Mouse (Mus musculus) CH12.LX (cell line): ENCODE data around the gene Scn3b. TPM values are rescaled to one million over a fixed set of nuclear protein-coding genes. Genes with fewer than 3 reads are reported as not detected.

Source experiments
- DNase-seq: peaks from one replicate; pipeline ENCODE4 v3.0.0-alpha.2; 2013; ENCODE audit errors: extremely low read depth
- H3K27ac ChIP-seq: 2 replicates; pipeline ENCODE4 v1.5.1; 2012; ENCODE audit warnings: low read depth, mild to moderate bottlenecking, control low read depth, moderate library complexity; ENCODE audit not compliant: insufficient read depth
- H3K27me3 ChIP-seq: replicated peaks from 2 replicates; pipeline ENCODE3; 2012; ENCODE audit warnings: inconsistent platforms
- H3K36me3 ChIP-seq, 2 experiments: replicated peaks in 1 of 2; 2 replicates each; pipeline versions ENCODE3 to v1.6.1; 2012; ENCODE audit warnings: inconsistent platforms in 1 of 2, low read length in 1 of 2, mild to moderate bottlenecking in 1 of 2, mixed read lengths in 1 of 2, moderate library complexity in 1 of 2; ENCODE audit not compliant: control insufficient read depth in 1 of 2, insufficient read depth in 1 of 2
- H3K4me1 ChIP-seq, 2 experiments: 2 replicates each; pipeline ENCODE4 v1.6.1; 2012; ENCODE audit warnings: inconsistent platforms in 1 of 2, moderate library complexity in 1 of 2; ENCODE audit not compliant: insufficient read depth in 2 of 2, control insufficient read depth in 1 of 2
- H3K4me2 ChIP-seq: 2 replicates; pipeline ENCODE4 v1.6.1; 2012; ENCODE audit warnings: low read depth, mild to moderate bottlenecking, control low read depth; ENCODE audit not compliant: poor library complexity, insufficient read depth, severe bottlenecking
- H3K4me3 ChIP-seq, 3 experiments: fragments of 150-350 bp in 1 of 3; sonication (generic) in 1 of 3; replicated peaks in 1 of 3; 2 replicates each; pipeline versions ENCODE3 to v1.5.1; 2011 to 2012; ENCODE audit warnings: low read depth in 2 of 3, low read length in 2 of 3, mild to moderate bottlenecking in 2 of 3, moderate library complexity in 2 of 3, control low read depth in 1 of 3, improper control_type of control experiment in 1 of 3, inconsistent platforms in 1 of 3, mixed read lengths in 1 of 3; ENCODE audit not compliant: poor library complexity in 1 of 3
- H3K79me2 ChIP-seq: replicated peaks from 2 replicates; pipeline ENCODE4 v1.6.1; 2012; ENCODE audit warnings: mild to moderate bottlenecking, moderate library complexity; ENCODE audit not compliant: control insufficient read depth, poor library complexity, insufficient read depth, severe bottlenecking; ENCODE audit errors: extremely low read depth
- H3K9ac ChIP-seq: 2 replicates; pipeline ENCODE4 v1.6.1; 2012; ENCODE audit warnings: low read depth, mild to moderate bottlenecking, control low read depth, moderate library complexity; ENCODE audit not compliant: insufficient read depth
- H3K9me3 ChIP-seq: replicated peaks from 2 replicates; pipeline ENCODE3; 2012; ENCODE audit warnings: low read length, inconsistent platforms, mixed read lengths
- BHLHE40 ChIP-seq: IDR thresholded peaks from 2 replicates; pipeline ENCODE4 v1.6.1; 2011; ENCODE audit warnings: mild to moderate bottlenecking, low read depth, low read length, improper control_type of control experiment
- CHD1 ChIP-seq: IDR thresholded peaks from 2 replicates; pipeline ENCODE4 v1.6.1; 2012; ENCODE audit warnings: low read depth, low read length, improper control_type of control experiment, inconsistent platforms
- CTCF ChIP-seq, 2 experiments: IDR thresholded peaks in 1 of 2; conservative IDR thresholded peaks in 1 of 2; 2 replicates each; pipeline ENCODE4 v1.5.1; 2011 to 2012; ENCODE audit warnings: low read depth in 2 of 2, low read length in 2 of 2, improper control_type of control experiment in 1 of 2, inconsistent platforms in 1 of 2, mild to moderate bottlenecking in 1 of 2, moderate library complexity in 1 of 2
- E2F4 ChIP-seq: IDR thresholded peaks from 2 replicates; pipeline ENCODE4 v1.6.1; 2011; ENCODE audit warnings: low read depth, low read length, improper control_type of control experiment; ENCODE audit not compliant: insufficient replicate concordance
- ELF1 ChIP-seq: IDR thresholded peaks from 2 replicates; pipeline ENCODE4 v1.6.1; 2014; ENCODE audit warnings: low read depth, mild to moderate bottlenecking, inconsistent platforms, low read length, improper control_type of control experiment
- EP300 ChIP-seq: IDR thresholded peaks from 2 replicates; pipeline ENCODE4 v1.6.1; 2011; ENCODE audit warnings: low read length, improper control_type of control experiment
- HCFC1 ChIP-seq: IDR thresholded peaks from 2 replicates; pipeline ENCODE4 v1.6.1; 2012; ENCODE audit warnings: low read depth, mild to moderate bottlenecking, inconsistent platforms, low read length, improper control_type of control experiment
- IRF4 ChIP-seq: IDR thresholded peaks from 2 replicates; pipeline ENCODE4 v1.6.1; 2014; ENCODE audit warnings: low read depth, mild to moderate bottlenecking, inconsistent platforms, low read length, improper control_type of control experiment
- JUN ChIP-seq: IDR thresholded peaks from 2 replicates; pipeline ENCODE4 v1.6.1; 2011; ENCODE audit warnings: low read depth, mild to moderate bottlenecking, low read length, improper control_type of control experiment, moderate library complexity; ENCODE audit not compliant: insufficient read depth
- KAT2A ChIP-seq: IDR thresholded peaks from 2 replicates; pipeline ENCODE4 v1.6.1; 2012; ENCODE audit warnings: low read length, improper control_type of control experiment, inconsistent platforms; ENCODE audit not compliant: insufficient replicate concordance
- MAFK ChIP-seq: IDR thresholded peaks from 2 replicates; pipeline ENCODE4 v1.6.1; 2011; ENCODE audit warnings: low read length, improper control_type of control experiment; ENCODE audit not compliant: insufficient replicate concordance
- MAX ChIP-seq: IDR thresholded peaks from 2 replicates; pipeline ENCODE4 v1.6.1; 2011; ENCODE audit warnings: low read length, improper control_type of control experiment
- MAZ ChIP-seq: IDR thresholded peaks from 2 replicates; pipeline ENCODE4 v1.6.1; 2012; ENCODE audit warnings: low read depth, mild to moderate bottlenecking, inconsistent platforms, low read length, improper control_type of control experiment, moderate library complexity
- MEF2A ChIP-seq: IDR thresholded peaks from 2 replicates; pipeline ENCODE4 v1.6.1; 2014; ENCODE audit warnings: low read depth, mild to moderate bottlenecking, inconsistent platforms, low read length, improper control_type of control experiment, borderline replicate concordance
- NELFE ChIP-seq: IDR thresholded peaks from 2 replicates; pipeline ENCODE4 v1.6.1; 2011; ENCODE audit warnings: low read depth, low read length, improper control_type of control experiment
- PAX5 ChIP-seq: IDR thresholded peaks from 2 replicates; pipeline ENCODE4 v1.6.1; 2012; ENCODE audit warnings: low read length, inconsistent platforms, mixed read lengths
- POLR2A ChIP-seq: IDR thresholded peaks from 2 replicates; pipeline ENCODE4 v1.6.1; 2011; ENCODE audit warnings: low read depth, mild to moderate bottlenecking, improper control_type of control experiment, low read length
- POLR2AphosphoS2 ChIP-seq: IDR thresholded peaks from 2 replicates; pipeline ENCODE4 v1.6.1; 2011; ENCODE audit warnings: low read depth, low read length, improper control_type of control experiment
- RCOR1 ChIP-seq: conservative IDR thresholded peaks from 2 replicates; pipeline ENCODE4 v1.6.1; 2012; ENCODE audit warnings: low read depth, mild to moderate bottlenecking, inconsistent platforms, low read length, improper control_type of control experiment
- SMC3 ChIP-seq: IDR thresholded peaks from 2 replicates; pipeline ENCODE4 v1.6.1; 2011; ENCODE audit warnings: low read depth, low read length, improper control_type of control experiment
- TBP ChIP-seq: conservative IDR thresholded peaks from 2 replicates; pipeline ENCODE4 v1.6.1; 2011; ENCODE audit warnings: low read depth, low read length, improper control_type of control experiment
- TCF12 ChIP-seq: IDR thresholded peaks from 2 replicates; pipeline ENCODE4 v1.6.1; 2014; ENCODE audit warnings: low read depth, mild to moderate bottlenecking, inconsistent platforms, low read length, improper control_type of control experiment
- USF1 ChIP-seq: IDR thresholded peaks from 2 replicates; pipeline ENCODE4 v1.6.1; 2014; ENCODE audit warnings: low read depth, mild to moderate bottlenecking, inconsistent platforms, low read length, improper control_type of control experiment
- USF2 ChIP-seq: conservative IDR thresholded peaks from 2 replicates; pipeline ENCODE4 v1.6.1; 2011; ENCODE audit warnings: low read depth, low read length, improper control_type of control experiment
- ZNF384 ChIP-seq: IDR thresholded peaks from 2 replicates; pipeline ENCODE4 v1.6.1; 2012; ENCODE audit warnings: low read depth, low read length, improper control_type of control experiment, inconsistent platforms
- dilution Hi-C: fragments of 300-500 bp; cut with MboI; formaldehyde crosslinking; loops from 2 replicates; pipeline ENCODE4 v1.14.3; 2020; ENCODE audit warnings: low sequenced_read_pairs; ENCODE audit not compliant: extremely low pct_unique_long_range_greater_than_20kb, extremely low pct_ligation_motif_present
- in situ Hi-C: fragments of 300-500 bp; cut with MboI; formaldehyde crosslinking; loops from 3 replicates; pipeline ENCODE4 v1.14.3; 2019; ENCODE audit warnings: low sequenced_read_pairs, low pct_ligation_motif_present, low pct_unique_long_range_greater_than_20kb, mixed read lengths
- polyA plus RNA-seq: library from polyadenylated mRNA; unstranded; fragments of >175 nt; gene quantifications from 2 replicates; pipeline ENCODE4 v1.2.1, GENCODE M21; 2012; ENCODE audit warnings: low read depth; ENCODE audit not compliant: insufficient read length
- total RNA-seq, 2 experiments: library from RNA; depleted of rRNA; stranded (reverse); fragments of 300-350 nt in 1 of 2; fragments of >200 nt in 1 of 2; gene quantifications; 2 replicates each; pipeline ENCODE4 v1.2.3; 2012 to 2014

Gene Scn3b
- total and polyA plus RNA-seq, 3 experiments = 0.08 to 0.34 TPM; not detected in 1

DNA sequence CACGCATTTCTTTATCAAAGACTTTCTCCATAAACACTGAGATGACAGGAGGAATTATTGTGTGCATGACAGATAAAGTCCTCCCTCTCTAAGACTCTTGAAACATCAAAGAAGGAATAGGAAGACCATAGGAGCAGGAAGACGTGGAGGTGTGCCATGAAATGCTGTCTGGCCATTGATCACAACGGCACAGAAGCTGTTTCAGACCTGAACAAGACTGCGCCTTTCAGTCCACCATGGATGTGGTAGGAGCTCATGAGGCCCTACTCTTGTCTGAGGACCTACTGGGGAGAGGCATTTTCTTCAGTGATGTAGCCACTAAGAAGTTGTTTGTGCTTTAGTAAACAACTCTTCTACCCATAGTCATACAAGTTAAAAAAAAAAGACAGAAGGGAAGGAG is 23.5 kb downstream of the Scn3b start:
- TF ChIP-seq POLR2A = no peak
- no peak for TF ChIP-seq PAX5
- no peak for TF ChIP-seq POLR2AphosphoS2
- no peak for TF ChIP-seq MAZ
- TF ChIP-seq EP300 = no peak
- no peak for TF ChIP-seq BHLHE40
- TF ChIP-seq USF2 = no peak
- no peak for TF ChIP-seq ELF1
- no peak for TF ChIP-seq MEF2A
- no peak for TF ChIP-seq CHD1
- no peak for TF ChIP-seq NELFE
- TF ChIP-seq ZNF384 = no peak
- dilution Hi-C loops (no loop called here), in situ Hi-C loops (no loop called here)
- H3K27ac ChIP-seq = no peak overlapping the region
- no peaks in the 10 kb centered on the region for H3K79me2 ChIP-seq
- no peaks in the 10 kb centered on the region for H3K27me3 ChIP-seq
- H3K9ac ChIP-seq = no peak overlapping the region
- no peak for DNase-seq
- no peak overlapping the region for H3K4me3 ChIP-seq
- H3K4me2 ChIP-seq = no peak overlapping the region
- no peaks in the 10 kb centered on the region for H3K9me3 ChIP-seq
- H3K36me3 ChIP-seq = peaks cover 14 to 58% of the 10 kb centered on the region in 2 experiments
- H3K4me1 ChIP-seq = no peaks in the 10 kb centered on the region

DNA sequence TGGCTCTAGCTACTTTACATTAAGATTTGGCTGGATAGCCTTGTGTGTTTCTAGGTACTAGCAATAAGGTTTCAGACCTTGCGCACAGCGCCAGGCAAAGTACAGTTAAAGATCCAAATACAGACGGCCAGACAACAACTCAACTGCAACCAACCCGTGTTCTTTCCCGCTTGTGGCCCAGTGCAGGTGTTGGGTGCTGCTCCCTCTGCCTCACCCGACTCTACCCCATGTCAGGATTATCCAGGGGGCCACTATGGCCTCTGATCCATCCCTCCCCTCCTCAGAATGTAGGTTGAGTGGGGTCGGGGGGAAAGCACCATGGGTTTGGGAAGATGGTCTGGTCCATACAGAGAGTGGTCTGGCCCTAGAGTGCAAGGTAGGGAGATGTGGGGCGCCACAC is 24.3 kb downstream of the Scn3b start:
- Histone ChIP-seq H3K4me3 (no peak overlapping the region), H3K36me3 (peaks cover 17 to 66% of the 10 kb centered on the region in 2 experiments), H3K27ac (no peak overlapping the region), H3K79me2 (no peaks in the 10 kb centered on the region), H3K27me3 (no peaks in the 10 kb centered on the region), H3K9ac (no peak overlapping the region), H3K9me3 (no peaks in the 10 kb centered on the region), H3K4me1 (no peaks in the 10 kb centered on the region), H3K4me2 (no peak overlapping the region)
- dilution Hi-C loops = no loop called here
- no peak for DNase-seq
- no peak for TF ChIP-seq MAZ
- no peak for TF ChIP-seq PAX5
- TF ChIP-seq RCOR1 = no peak
- TF ChIP-seq MEF2A = no peak
- TF ChIP-seq TBP = no peak
- no peak for TF ChIP-seq MAX
- TF ChIP-seq SMC3 = no peak
- no peak for TF ChIP-seq JUN
- no peak for TF ChIP-seq HCFC1
- TF ChIP-seq ZNF384 = no peak
- no peak for TF ChIP-seq ELF1
- no peak for TF ChIP-seq E2F4
- no peak for TF ChIP-seq IRF4
- no peak for TF ChIP-seq TCF12
- no peak for TF ChIP-seq USF1
- TF ChIP-seq POLR2AphosphoS2 = no peak
- no peak for TF ChIP-seq MAFK
- no peak for TF ChIP-seq CTCF (conservative IDR thresholded peaks at IDR 0.05 in 1 of 2, IDR thresholded peaks at IDR 0.05 in 1 of 2; ENCODE audit: low read depth in 2 of 2, low read length in 2 of 2)
- TF ChIP-seq KAT2A = no peak
- no peak for TF ChIP-seq NELFE
- in situ Hi-C loops = no loop called here
